In the genomic region with DNA sequence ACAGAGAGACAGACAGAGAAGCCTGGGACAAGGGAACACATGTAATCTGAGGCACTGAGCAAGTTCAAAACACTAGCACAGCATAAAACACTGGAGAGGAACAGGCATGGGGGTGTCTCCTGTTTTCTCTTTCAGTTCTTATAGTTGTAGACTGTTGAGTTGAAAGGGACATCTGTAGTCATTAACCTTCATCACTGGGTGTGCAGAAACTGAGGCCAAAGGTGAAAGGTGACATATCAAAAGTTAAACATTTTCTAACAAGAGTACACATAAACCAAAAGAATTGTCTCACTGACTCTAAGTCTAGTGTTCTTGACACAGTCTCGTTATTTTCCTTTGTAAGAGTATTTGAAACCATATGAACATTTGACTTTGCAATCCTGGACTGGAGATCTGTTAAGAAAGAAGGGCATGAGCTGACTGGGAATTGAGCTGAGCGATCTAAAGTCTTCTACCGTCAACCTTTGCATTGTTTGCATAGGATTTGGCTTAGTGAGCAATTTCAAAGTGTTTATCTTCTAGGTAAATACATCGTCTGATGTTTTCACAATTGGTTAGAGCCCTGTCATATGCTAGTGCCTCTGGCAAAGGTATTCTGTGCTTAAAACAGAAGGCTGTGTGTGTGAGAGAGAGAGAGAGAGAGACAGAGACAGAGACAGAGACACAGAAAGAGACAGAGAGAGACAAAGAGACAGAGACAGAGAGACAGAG, we compare ENCODE assay signal across 20 mouse cellular contexts.
DNase-seq lines count a peak whose midpoint lies in the region; ATAC-seq and TF ChIP-seq lines count a peak whose summit lies in the region.
"Had no signal": no experiment of that assay in that cellular context is flagged by ENCODE, and none has a peak within 500 bp of the region (broad histone marks: within the 10 kb centered on the region; RNA-seq: fewer than 3 reads in every experiment).

No protein-coding gene starts in this region.

- H3K4me2 ChIP-seq in intestine, embryonic 15.5 days (replicated peaks) = no peak overlapping the region
- H3K4me2 ChIP-seq in intestine, postnatal 0 days (replicated peaks; ENCODE audit: low read depth) = no peak overlapping the region
- H3K4me2 ChIP-seq in liver, embryonic 16.5 days (ENCODE audit: low read depth, low read length) = no peak overlapping the region; the same call in 1 of the 2 replicates
- H3K4me2 ChIP-seq in intestine, embryonic 16.5 days (ENCODE audit: low read depth, low read length) = no peak overlapping the region; the same call in 1 of the 2 replicates
- H3K4me2 ChIP-seq: forebrain, embryonic 13.5 days; heart, embryonic 12.5 days had no signal

- WGBS in intestine, embryonic 15.5 days = 24% methylated on average over 4 of the region's 4 CpGs
- WGBS in intestine, postnatal 0 days = 16% methylated on average over 4 of the region's 4 CpGs
- WGBS in liver, embryonic 16.5 days (ENCODE audit: insufficient replicate concordance) = 43% methylated on average over 4 of the region's 4 CpGs
- 29% methylated on average over 4 of the region's 4 CpGs for WGBS in intestine, embryonic 16.5 days

- DNase-seq in kidney, adult 9 months = peak; percentile 85
- DNase-seq in kidney, postnatal 4 days = no peak
- DNase-seq in liver = no peak
- DNase-seq in layer of hippocampus, postnatal 10 days (ENCODE audit: low spot score in 2 of 2) = no peak
- DNase-seq: adrenal gland, adult 8-10 months; adrenal gland, postnatal 36 days; B cell, adult 2 months; cerebellum, adult 2 months; cerebellum, postnatal 10 days; forebrain, postnatal 0 days; gastrocnemius, postnatal 14 days had no signal

- no peak overlapping the region for H3K27ac ChIP-seq in intestine, embryonic 15.5 days
- H3K27ac ChIP-seq in intestine, postnatal 0 days (ENCODE audit: low read depth, low read length) = no peak overlapping the region
- H3K27ac ChIP-seq in liver, embryonic 16.5 days (ENCODE audit: low read length) = no peak overlapping the region
- no peak overlapping the region for H3K27ac ChIP-seq in intestine, embryonic 16.5 days (ENCODE audit: low read length)
- H3K27ac ChIP-seq: embryonic facial prominence, embryonic 10.5 days; forebrain, embryonic 13.5 days had no signal

- H3K4me1 ChIP-seq in intestine, embryonic 15.5 days (replicated peaks) = peaks cover 12% of the 10 kb centered on the region
- H3K4me1 ChIP-seq in intestine, postnatal 0 days (replicated peaks; ENCODE audit: control insufficient read depth, insufficient read depth, low read length) = 0 out of 2 replicates have a peak, but pooled peaks cover 2% of the 10 kb centered on the region
- no peaks in the 10 kb centered on the region for H3K4me1 ChIP-seq in liver, embryonic 16.5 days (ENCODE audit: control insufficient read depth, low read depth, low read length)
- H3K4me1 ChIP-seq in intestine, embryonic 16.5 days (ENCODE audit: control insufficient read depth, insufficient read depth, low read length) = peaks cover 9% of the 10 kb centered on the region
- H3K4me1 ChIP-seq: forebrain, embryonic 13.5 days; heart, embryonic 12.5 days had no signal

- no peaks in the 10 kb centered on the region for H3K9me3 ChIP-seq in intestine, embryonic 15.5 days
- no peaks in the 10 kb centered on the region for H3K9me3 ChIP-seq in intestine, postnatal 0 days (ENCODE audit: control insufficient read depth)
- H3K9me3 ChIP-seq in liver, embryonic 16.5 days (replicated peaks; ENCODE audit: control insufficient read depth, low read length) = no peaks in the 10 kb centered on the region
- H3K9me3 ChIP-seq in intestine, embryonic 16.5 days (ENCODE audit: control insufficient read depth, low read length) = no peaks in the 10 kb centered on the region
- H3K9me3 ChIP-seq: embryonic facial prominence, embryonic 10.5 days; forebrain, embryonic 13.5 days; G1E; heart, embryonic 12.5 days had no signal

- no peak overlapping the region for H3K4me3 ChIP-seq in intestine, embryonic 15.5 days (replicated peaks)
- no peak overlapping the region for H3K4me3 ChIP-seq in intestine, postnatal 0 days (ENCODE audit: low read depth, low read length)
- H3K4me3 ChIP-seq in liver, embryonic 16.5 days (ENCODE audit: low read depth, low read length) = no peak overlapping the region
- no peak overlapping the region for H3K4me3 ChIP-seq in intestine, embryonic 16.5 days (ENCODE audit: low read length)
- H3K4me3 ChIP-seq: embryonic facial prominence, embryonic 10.5 days; forebrain, embryonic 13.5 days; heart, embryonic 12.5 days had no signal

- no peaks in the 10 kb centered on the region for H3K36me3 ChIP-seq in intestine, embryonic 15.5 days
- no peaks in the 10 kb centered on the region for H3K36me3 ChIP-seq in intestine, postnatal 0 days (ENCODE audit: control insufficient read depth, insufficient read depth)
- no peaks in the 10 kb centered on the region for H3K36me3 ChIP-seq in liver, embryonic 16.5 days (ENCODE audit: control insufficient read depth, insufficient read depth)
- H3K36me3 ChIP-seq in intestine, embryonic 16.5 days (ENCODE audit: control insufficient read depth, insufficient read depth, low read length) = 0 out of 2 replicates have a peak, but pooled peaks cover 2% of the 10 kb centered on the region
- H3K36me3 ChIP-seq: embryonic facial prominence, embryonic 10.5 days; G1E; heart, embryonic 12.5 days had no signal

- no peak for TF ChIP-seq CTCF in intestine, postnatal 0 days (IDR thresholded peaks at IDR 0.05; ENCODE audit: low read depth)

- peak; percentile 39 for ATAC-seq in intestine, embryonic 15.5 days
- ATAC-seq in intestine, postnatal 0 days = no peak
- ATAC-seq in liver, embryonic 16.5 days (ENCODE audit: low read depth) = peak; percentile 64
- ATAC-seq in intestine, embryonic 16.5 days = peak; percentile 52
- ATAC-seq: CD4-positive, CD25-positive, alpha-beta regulatory T cell, adult 4 months; forebrain, embryonic 13.5 days; forebrain, postnatal 0 days had no signal

- no peak overlapping the region for H3K9ac ChIP-seq in intestine, embryonic 15.5 days
- no peak overlapping the region for H3K9ac ChIP-seq in intestine, postnatal 0 days (ENCODE audit: low read depth, low read length)
- H3K9ac ChIP-seq in liver, embryonic 16.5 days (ENCODE audit: low read depth, low read length) = no peak overlapping the region
- H3K9ac ChIP-seq in intestine, embryonic 16.5 days (ENCODE audit: low read depth, low read length) = no peak overlapping the region
- H3K9ac ChIP-seq: forebrain, embryonic 13.5 days; forebrain, postnatal 0 days; heart, embryonic 12.5 days had no signal

- H3K27me3 ChIP-seq in intestine, embryonic 15.5 days (replicated peaks) = no peaks in the 10 kb centered on the region
- no peaks in the 10 kb centered on the region for H3K27me3 ChIP-seq in intestine, postnatal 0 days (replicated peaks; ENCODE audit: control insufficient read depth, insufficient read depth, low read length)
- no peaks in the 10 kb centered on the region for H3K27me3 ChIP-seq in liver, embryonic 16.5 days (ENCODE audit: control insufficient read depth, insufficient read depth, low read depth, low read length)
- no peaks in the 10 kb centered on the region for H3K27me3 ChIP-seq in intestine, embryonic 16.5 days (replicated peaks; ENCODE audit: control insufficient read depth, insufficient read depth, low read length)
- H3K27me3 ChIP-seq: forebrain, embryonic 13.5 days; heart, embryonic 12.5 days had no signal
